Mouse (Mus musculus) T-helper 17 cell (primary cell): ENCODE results near the gene Gpr15.

Source experiments
- in situ Hi-C, 2 experiments: fragments of 300-600 bp; cut with MboI, MseI; formaldehyde crosslinking; loops; 1 replicate in 1 of 2; 2 replicates in 1 of 2; pipeline ENCODE4 v1.15.1; 2025; ENCODE audit warnings: high pct_unique_total_duplicates in 2 of 2

Gene Gpr15

DNA sequence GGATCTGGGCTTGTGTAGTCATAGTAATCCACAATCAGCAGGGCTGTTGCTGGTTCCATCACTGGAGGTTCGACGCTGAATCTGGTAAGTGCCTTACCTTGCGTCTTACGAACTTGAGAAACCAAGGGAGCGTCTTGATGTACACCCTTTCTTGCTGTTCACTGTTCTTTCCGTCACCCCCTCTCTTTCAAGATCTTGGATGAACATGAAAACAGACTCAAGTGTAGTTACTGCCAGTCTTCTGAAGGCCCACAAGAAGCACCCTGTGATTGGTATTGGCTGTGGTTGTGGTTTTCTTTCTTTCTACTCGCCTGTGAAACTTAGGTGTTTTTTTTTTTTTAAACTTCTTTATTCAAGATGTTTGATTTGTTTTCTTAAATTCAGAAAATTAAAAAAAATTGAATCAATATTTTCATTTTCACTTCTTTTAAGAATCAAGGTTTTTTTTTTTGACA is at the start of gene Gpr15:
Gpr15 (minus strand) TSS at position 405 of the 455 bp plus-strand sequence.
- in situ Hi-C loops = loop anchor here in 1 of 2 experiments (25.0 kb wide), 3 partner anchors 769 to 1481 kb away; partner anchors contain the start of gene Tbc1d23

- in situ Hi-C loops = no loop called here
Observed at GRCm38 (mm10) chr16:58763076-58763475, 44.2 kb upstream of the Gpr15 start, which contains the start of gene Olfr172. Gene Olfr172 (minus strand): TSS chr16:58763176.

- in situ Hi-C loops = loop anchor here in 1 of 2 experiments (10.0 kb wide), 1 partner anchor 301 kb away; no protein-coding TSS in a partner anchor
Observed at GRCm38 (mm10) chr16:58756191-58756590, 37.3 kb upstream of the Gpr15 start.

DNA sequence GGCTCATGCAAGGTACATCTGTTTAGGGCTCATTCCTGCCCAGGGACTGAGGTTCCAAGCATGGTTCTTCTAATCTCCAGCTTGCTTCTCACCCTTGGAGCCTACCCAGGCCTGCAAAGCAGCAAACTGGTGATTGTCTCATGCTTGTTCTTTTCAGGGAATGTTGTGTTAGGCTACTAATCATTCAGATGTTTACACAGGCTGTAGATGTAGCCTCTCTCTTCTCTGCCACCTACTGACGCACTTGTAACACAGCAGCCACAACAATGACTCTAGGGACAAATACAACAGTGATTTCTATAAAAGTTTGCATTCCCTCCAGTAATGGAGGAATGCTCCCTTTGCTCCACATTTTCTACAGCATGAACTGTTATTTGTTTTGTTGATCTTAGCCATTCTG is 32.4 kb upstream of the Gpr15 start:
- in situ Hi-C loops = loop anchor here in 1 of 2 experiments (10.0 kb wide), 1 partner anchor 297 kb away; no protein-coding TSS in a partner anchor

GRCm38 (mm10) chr16:58746715-58747114 is 27.8 kb upstream of the Gpr15 start:
- in situ Hi-C loops = no loop called here

GRCm38 (mm10) chr16:58740751-58741150 is 21.9 kb upstream of the Gpr15 start:
- in situ Hi-C loops = no loop called here

DNA sequence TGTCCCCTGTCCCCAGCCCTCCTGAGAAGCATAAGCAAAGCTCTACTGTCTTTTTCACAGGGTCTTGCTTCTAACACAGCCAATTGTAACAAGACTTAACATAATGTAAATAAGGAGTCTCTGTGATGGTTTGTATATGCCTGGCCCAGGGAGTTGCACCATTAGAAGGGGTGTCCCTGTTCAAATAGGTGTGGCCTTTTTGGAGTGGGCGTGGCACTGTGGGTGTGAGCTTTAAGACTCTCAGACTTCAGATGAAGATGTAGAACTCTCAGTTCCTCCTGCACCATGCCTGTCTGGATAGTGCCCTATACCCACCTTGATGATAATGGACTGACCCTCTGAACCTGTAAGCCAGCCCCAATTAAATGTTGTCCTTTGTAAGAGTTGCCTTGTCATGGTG is 19.9 kb upstream of the Gpr15 start:
- in situ Hi-C loops = loop anchor here in 1 of 2 experiments (10.0 kb wide), 1 partner anchor 224 kb away; no protein-coding TSS in a partner anchor

DNA sequence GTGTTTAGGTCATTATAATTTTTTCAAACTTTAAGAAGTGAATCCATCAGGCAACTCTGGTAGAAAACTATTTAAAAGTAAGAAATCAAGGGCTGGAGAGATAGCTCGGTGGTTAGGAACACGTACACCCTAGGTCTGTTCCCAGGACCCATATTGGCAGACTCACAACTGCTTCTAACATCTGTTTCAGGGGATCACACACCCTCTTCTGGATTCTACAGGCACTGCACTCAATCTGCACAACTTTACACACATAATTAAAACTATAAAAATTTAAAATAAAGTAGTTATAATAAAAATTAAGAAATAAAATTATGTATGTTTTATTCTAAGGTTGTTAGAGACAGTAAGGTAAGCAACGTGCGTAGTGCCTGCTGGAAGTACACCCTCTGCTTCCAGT is 19.3 kb upstream of the Gpr15 start:
- in situ Hi-C loops = loop anchor here in 1 of 2 experiments (10.0 kb wide), 1 partner anchor 223 kb away; no protein-coding TSS in a partner anchor

DNA sequence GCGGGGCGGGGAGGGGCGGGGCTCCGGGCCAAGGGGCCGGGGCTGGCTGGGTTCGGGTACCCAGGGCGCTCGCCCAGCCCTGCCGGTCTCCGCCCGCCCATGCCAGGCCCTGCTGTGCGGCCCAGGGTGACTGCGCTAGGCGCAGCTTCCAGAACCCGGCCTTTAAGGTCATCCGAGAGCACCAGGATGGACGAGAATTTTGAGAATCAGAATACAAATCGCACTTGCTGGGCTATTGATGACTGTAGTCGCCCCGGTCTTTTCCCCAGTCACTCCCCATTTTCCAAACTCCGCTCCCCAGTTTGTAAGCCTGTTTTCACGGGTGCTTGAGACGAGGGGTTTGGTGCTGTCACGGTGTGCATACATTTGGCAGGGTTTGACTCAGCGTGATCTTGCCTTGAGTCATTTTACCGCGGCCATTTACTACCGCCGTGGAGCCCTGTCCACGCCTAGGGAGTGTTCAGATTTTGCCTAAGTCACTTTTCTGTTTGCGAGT is 9.4 kb upstream of the Gpr15 start:
- in situ Hi-C loops = no loop called here

DNA sequence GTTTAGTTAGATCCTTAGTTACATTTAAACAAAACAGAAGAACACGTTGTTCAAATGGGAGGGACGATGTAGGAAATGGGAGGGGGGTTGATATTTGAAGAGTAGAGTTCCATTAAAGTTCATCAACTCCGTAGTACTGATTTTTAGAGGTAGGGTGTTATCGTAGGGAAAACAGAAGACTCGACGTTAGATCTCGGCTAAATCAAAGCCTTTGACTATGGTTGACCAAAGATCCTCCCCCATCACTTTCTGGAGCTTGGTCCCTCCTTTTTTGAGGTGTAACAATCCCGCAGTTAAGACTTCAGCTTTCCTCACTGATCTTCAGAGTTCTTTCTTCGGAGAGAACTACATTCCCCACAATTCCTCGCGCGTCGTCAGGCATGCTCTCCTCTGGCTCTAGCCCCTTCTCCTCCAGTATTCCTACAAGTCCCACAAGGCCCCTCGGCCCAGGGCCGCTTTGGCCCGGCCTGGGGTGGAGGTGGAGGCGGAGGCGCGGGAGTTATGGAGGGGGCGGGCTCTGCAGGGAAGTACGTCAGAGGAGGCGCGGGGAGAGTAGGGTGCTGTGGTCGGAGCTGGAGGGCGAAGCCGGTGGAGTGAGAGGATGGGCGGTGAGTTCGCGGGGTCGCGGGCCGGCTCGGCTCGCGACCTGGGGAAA is 8.7 kb upstream of the Gpr15 start, which contains the start of gene Cldnd1:
Cldnd1 (plus strand) TSS at position 434 of the 655 bp plus-strand sequence.
- in situ Hi-C loops = no loop called here

DNA sequence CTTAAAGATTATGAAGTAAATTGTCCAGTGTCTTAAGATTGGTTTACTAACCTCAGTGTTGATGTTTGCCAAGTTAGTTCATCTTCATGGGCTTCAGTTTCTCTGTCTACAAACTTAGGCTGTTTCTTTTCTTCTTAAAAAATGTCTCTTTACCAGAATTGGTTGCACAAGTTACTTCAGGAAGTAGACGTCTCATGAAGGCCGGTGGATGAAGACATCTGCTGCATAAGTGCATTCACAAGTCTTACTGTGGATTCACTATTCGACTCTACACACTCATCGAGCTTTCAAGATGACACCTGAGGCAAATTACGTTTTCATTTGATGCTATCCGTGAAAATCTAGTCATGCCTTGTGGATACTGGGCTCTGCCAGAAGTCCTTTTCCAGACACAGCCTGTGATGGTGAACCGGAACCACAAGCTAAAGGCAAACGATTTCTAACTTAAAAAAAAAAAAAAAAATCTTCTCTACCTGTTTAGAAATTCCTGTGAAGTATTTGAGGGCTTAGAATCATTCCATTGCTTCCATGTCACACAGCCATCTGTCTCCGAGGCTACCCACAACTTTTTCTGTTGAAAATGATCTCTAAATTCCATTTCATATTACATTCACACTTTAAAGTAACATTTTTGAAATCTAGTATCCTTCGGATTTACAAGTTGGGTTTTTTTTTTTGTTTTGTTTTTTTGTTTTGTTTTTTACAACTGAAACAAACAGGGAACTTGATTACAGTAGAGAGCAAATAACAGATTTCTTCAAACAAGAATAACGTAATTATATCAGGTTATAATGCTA is 8.0 kb upstream of the Gpr15 start:
- in situ Hi-C loops = no loop called here

DNA sequence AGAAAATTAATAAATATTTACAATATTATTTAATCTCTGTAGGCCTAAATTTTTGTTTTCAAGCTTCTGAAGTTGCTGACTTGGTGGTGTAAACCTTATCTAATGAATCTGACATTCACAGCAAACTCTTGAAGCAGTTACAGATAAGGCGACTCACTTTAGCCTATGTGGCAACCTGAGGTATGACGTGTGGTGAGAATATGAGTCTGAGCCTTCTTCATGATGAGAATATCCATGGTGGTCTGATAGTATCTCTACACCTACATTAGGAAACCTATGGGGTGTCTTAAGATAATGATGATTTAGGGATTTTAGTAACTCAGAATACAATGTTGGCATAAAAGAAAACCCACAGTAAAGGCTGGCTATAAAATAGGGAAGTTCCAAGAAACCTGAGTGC is 3.4 kb upstream of the Gpr15 start:
- in situ Hi-C loops = loop anchor here in 1 of 2 experiments (25.0 kb wide), 3 partner anchors 765 to 1485 kb away; partner anchors contain the start of gene Tbc1d23

- in situ Hi-C loops = loop anchor here in 1 of 2 experiments (25.0 kb wide), 3 partner anchors 772 to 1478 kb away; partner anchors contain the start of gene Tbc1d23
Observed at GRCm38 (mm10) chr16:58715018-58715417, 3.9 kb downstream of the Gpr15 start.

GRCm38 (mm10) chr16:58713128-58713527 is 5.7 kb downstream of the Gpr15 start:
- in situ Hi-C loops = loop anchor here in 1 of 2 experiments (25.0 kb wide), 3 partner anchors 774 to 1476 kb away; partner anchors contain the start of gene Tbc1d23

DNA sequence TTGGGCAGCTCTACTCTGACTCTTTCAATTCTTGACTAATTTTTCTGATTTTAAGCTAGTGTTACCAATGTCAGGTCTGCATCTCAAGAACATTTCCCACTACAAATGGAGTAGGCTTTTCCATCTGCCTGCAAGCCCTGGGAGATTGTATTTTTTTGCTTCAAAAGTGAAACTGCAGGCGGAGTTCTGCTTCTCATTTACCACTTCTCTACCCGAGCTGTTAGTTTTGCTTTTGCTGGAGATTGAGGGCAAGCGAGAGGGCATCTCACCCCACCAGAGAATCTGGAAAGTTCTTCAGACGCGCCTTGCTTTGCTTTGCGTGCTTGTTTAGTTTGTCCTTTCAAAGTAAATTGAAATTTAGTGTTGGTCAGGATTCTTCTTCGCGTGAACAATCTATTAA is 6.6 kb downstream of the Gpr15 start:
- in situ Hi-C loops = loop anchor here in 1 of 2 experiments (25.0 kb wide), 3 partner anchors 775 to 1475 kb away; partner anchors contain the start of gene Tbc1d23

GRCm38 (mm10) chr16:58709536-58709935 is 9.3 kb downstream of the Gpr15 start:
- in situ Hi-C loops = loop anchor here (10.0 to 25.0 kb wide), 4 partner anchors 778 to 1472 kb away; partner anchors contain the start of gene Tbc1d23 (in 1 of the 2)

GRCm38 (mm10) chr16:58708601-58709475 is 10.0 kb downstream of the Gpr15 start:
- in situ Hi-C loops = loop anchor here (10.0 to 25.0 kb wide), 4 partner anchors 778 to 1472 kb away; partner anchors contain the start of gene Tbc1d23 (in 1 of the 2)

DNA sequence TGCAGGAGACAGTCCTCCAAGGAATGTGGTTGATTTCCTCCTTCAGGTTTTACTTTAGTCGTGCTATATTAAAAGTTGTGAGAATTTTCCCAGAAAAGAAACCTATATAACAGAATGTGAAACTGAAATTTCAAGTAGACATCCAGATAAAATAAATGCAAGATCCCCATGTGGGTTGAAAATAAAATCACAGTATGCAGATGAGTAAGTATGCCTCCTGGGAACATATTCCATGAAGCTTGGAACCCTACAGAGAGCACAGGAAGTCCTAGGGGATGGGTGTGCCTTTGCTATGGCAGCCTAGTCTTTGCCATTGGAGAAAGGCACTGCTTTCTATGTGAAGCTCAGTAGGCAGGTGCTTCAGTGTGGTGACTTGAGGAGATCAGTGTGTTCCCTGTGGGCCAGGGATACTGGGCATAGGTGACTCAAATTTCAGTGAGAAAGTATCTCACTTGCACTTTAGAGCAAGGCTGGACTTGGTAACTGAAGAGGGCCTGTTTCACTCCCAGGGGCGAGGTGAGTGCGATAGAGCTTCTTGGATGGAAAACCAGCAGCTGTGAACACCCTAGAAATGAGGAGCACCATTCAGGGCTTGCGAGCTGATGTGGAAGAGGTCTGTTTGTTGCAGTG is 11.5 kb downstream of the Gpr15 start:
- in situ Hi-C loops = loop anchor here (10.0 to 25.0 kb wide), 4 partner anchors 780 to 1470 kb away; partner anchors contain the start of gene Tbc1d23 (in 1 of the 2)

- in situ Hi-C loops = loop anchor here (10.0 to 25.0 kb wide), 4 partner anchors 782 to 1468 kb away; partner anchors contain the start of gene Tbc1d23 (in 1 of the 2)
Observed at GRCm38 (mm10) chr16:58704999-58705398, 13.9 kb downstream of the Gpr15 start.
